Mouse (Mus musculus): ENCODE data around the gene Casq2. TPM values are rescaled to one million over a fixed set of nuclear protein-coding genes. Genes with fewer than 3 reads are reported as not detected.

Casq2 gene
- total RNA-seq, 2 experiments from 2014 or later, result 0.79 to 0.81 TPM

- TF ChIP-seq CTCF (conservative IDR thresholded peaks at IDR 0.05), result no peak
- Histone ChIP-seq H3K27ac (no peak overlapping the region), H3K4me3 (no peak overlapping the region)
- no peak for DNase-seq (ENCODE audit: low spot score in 2 of 2)
Observed at GRCm38 (mm10) chr3:102094841-102095240, 8.6 kb downstream of the Casq2 start.

DNA sequence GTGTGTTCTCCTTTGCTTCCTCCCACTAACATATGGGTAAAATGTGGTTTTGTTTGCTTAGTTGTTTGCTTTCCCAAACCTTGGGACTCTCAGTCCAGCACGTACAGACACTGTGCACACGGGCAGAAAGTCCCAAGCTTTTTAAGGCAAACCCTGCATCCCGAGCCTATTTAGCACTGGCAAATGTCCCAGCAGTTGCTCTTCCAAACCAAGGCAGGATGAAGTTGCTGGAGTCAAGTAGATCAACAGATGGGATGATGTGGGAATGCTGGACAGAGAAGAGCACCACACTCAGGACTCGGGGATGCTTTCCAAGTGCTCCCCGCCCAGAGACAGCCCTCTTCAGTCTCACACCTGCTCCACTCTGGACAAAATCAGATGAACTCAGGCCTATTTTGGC lies 9.2 kb downstream of the Casq2 start:
- DNase-seq (ENCODE audit: low spot score in 2 of 2), result no peak
- no peak overlapping the region for H3K4me3 ChIP-seq
- no peak for TF ChIP-seq CTCF (conservative IDR thresholded peaks at IDR 0.05)
- H3K27ac ChIP-seq, result no peak overlapping the region

DNA sequence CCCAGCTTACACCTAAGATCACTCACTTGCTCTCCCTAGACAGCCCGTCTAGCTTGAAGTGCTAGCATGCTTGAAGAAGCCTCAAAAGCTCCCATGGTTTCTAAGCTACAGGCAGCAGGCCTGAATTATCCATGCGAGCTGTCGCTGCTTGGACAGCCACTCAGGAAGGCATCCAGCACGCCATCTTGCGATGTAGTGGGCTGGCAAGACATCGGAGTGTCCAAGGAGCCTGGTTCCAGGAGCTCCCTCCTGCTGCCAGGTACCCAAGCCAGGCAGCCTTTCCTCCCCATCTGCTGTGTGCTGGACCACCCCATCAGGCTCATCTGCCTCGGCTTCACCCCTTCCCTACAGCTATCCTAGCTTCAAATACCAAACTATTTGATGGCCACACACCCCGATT lies 10.2 kb downstream of the Casq2 start:
- Histone ChIP-seq H3K4me3 (no peak overlapping the region), H3K27ac (no peak overlapping the region)
- no peak for TF ChIP-seq CTCF (conservative IDR thresholded peaks at IDR 0.05)
- no peak for DNase-seq (ENCODE audit: low spot score in 2 of 2)

DNA sequence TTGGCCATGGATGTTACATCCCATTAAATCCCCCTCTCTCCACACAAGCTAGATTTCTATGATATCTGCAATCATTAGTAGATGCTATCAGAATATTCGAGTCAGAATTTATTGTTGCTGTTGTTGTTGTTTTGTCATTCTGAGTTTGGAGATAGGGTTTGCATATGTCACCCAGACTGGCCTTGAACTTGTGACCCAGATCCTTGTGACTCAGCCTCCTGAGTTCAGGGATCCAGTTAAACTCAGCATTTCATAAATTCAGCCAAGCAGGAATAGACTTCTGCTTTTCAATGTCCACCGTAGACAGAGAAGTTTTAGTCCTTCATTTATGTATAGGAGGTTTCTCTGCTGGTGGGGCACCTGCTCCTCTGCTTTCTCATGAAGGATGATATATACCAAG lies 10.8 kb downstream of the Casq2 start:
- no peak for DNase-seq (ENCODE audit: low spot score in 2 of 2)
- H3K27ac ChIP-seq, result no peak overlapping the region
- no peak overlapping the region for H3K4me3 ChIP-seq
- TF ChIP-seq CTCF (conservative IDR thresholded peaks at IDR 0.05), result no peak

DNA sequence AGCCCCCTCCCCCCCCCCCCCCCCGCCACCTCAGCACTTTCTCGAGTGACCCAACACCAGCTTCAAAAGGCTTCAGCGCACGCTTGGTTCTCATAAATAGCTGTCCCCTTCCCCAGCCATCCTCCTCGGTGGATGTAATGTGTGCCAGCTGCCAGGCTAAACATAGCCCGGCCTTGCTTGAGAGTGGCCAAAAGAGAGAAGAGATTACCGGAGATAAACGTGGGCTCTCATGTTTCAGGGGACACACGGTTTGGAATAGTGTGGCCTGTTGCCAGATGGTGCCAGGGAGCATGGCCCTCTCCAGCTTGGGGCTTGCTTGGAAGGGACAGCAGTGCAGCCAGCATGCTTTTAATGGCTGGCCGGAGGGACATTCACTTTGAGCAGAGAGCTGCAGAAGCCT lies 13.0 kb downstream of the Casq2 start:
- no peak for TF ChIP-seq CTCF (conservative IDR thresholded peaks at IDR 0.05)
- Histone ChIP-seq H3K4me3 (no peak overlapping the region), H3K27ac (no peak overlapping the region)
- no peak for DNase-seq (ENCODE audit: low spot score in 2 of 2)

DNA sequence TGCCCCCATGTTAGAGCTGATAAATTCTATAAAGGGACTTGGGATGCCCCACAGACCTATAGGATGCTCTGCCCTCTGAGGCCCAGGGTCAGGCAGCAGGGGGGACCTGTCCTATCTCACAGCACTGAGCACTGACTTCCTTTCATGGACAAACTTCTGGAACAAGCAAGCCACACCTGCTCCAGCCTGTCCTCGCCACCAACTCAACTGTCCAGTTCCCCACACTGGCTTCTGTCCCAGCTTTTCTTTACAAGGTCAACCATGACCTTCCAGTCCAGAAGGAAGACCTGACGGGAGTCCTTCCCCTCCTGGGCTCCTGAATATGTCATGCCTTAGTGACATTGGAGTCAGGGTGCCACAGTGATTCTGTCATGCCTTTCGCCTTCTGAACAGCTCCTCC lies 13.6 kb downstream of the Casq2 start:
- no peak for TF ChIP-seq CTCF (conservative IDR thresholded peaks at IDR 0.05)

GRCm38 (mm10) chr3:102101445-102101844 lies 15.2 kb downstream of the Casq2 start:
- H3K4me3 ChIP-seq, result no peak overlapping the region
- TF ChIP-seq CTCF (conservative IDR thresholded peaks at IDR 0.05), result no peak
- DNase-seq (ENCODE audit: low spot score in 2 of 2), result no peak
- H3K27ac ChIP-seq, result no peak overlapping the region

More for the DNA sequence above, 13.6 kb downstream of the Casq2 start:
- no peak overlapping the region for H3K27ac ChIP-seq
- no peak overlapping the region for H3K4me3 ChIP-seq
- no peak for DNase-seq (ENCODE audit: low spot score in 2 of 2)

DNA sequence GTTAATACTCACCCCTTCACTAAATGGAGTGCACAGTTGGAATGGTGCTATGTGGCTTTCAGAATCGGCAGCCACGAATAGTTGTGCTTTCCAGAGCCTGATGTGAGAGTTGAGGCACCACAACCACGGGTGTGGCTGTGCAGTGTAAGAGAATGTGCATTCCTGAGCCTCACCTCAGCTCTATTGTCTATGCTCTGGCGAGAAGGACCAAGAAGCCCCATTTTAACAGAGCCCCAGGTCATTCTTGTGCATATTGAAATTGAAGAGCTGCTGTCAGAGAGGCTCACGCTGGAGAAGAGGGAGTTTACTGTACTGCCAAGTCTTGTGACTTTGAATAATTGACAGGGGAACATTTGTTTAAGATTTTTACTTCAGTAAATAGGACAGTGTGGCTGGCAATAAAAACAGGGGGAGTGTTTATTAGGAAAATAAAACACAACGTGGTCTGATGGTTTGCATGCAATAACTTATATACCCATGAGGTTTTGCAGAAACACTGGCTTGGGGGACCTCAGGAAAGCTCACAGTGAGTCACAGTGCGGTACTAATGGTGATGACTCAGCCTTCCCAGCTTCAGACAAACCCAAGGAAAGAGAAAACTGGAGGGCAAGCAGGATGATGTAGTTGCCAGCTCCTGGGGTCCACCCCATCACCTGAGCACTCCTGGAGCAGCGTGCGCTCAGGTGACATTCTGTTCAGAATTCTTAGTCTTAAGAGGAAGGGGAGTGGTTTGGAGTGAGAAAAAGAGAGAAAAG lies 17.8 kb downstream of the Casq2 start:
- no peak overlapping the region for H3K4me3 ChIP-seq
- no peak for DNase-seq (ENCODE audit: low spot score in 2 of 2)
- H3K27ac ChIP-seq, result no peak overlapping the region
- no peak for TF ChIP-seq CTCF (conservative IDR thresholded peaks at IDR 0.05)

GRCm38 (mm10) chr3:102108201-102108600 lies 22.0 kb downstream of the Casq2 start:
- H3K27ac ChIP-seq, result no peak overlapping the region
- DNase-seq (ENCODE audit: low spot score in 2 of 2), result no peak
- no peak for TF ChIP-seq CTCF (conservative IDR thresholded peaks at IDR 0.05)
- no peak overlapping the region for H3K4me3 ChIP-seq

GRCm38 (mm10) chr3:102111979-102112599 lies 25.9 kb downstream of the Casq2 start:
- no peak overlapping the region for H3K27ac ChIP-seq
- DNase-seq (ENCODE audit: low spot score in 2 of 2), result no peak
- no peak overlapping the region for H3K4me3 ChIP-seq
- TF ChIP-seq CTCF (conservative IDR thresholded peaks at IDR 0.05), result no peak

DNA sequence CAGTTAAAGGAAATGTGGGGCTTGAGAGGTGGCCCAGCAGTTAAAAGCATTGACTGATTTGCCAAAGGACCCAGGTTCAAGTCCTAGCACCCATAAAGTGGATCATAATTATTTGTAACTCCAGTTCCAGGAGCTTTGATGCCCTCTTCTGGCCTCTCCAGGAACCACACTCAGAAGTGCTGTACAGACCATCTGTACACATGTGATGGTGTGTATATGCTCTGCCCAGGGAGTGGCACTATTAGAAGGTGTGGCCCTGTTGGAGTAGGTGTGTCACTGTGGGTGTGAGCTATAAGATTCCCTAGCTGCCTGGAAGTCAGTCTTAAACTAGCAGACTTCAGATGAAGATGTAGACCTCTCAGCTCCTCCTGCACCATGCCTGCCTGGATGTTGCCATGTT lies 34.7 kb downstream of the Casq2 start:
- no peak overlapping the region for H3K27ac ChIP-seq
- no peak overlapping the region for H3K4me3 ChIP-seq
- no peak for DNase-seq (ENCODE audit: low spot score in 2 of 2)
- peak; percentile 38 for TF ChIP-seq CTCF (conservative IDR thresholded peaks at IDR 0.05)

- DNase-seq (ENCODE audit: low spot score in 2 of 2), result no peak
- H3K27ac ChIP-seq, result no peak overlapping the region
- TF ChIP-seq CTCF (conservative IDR thresholded peaks at IDR 0.05), result peak; percentile 64
- no peak overlapping the region for H3K4me3 ChIP-seq
Observed at GRCm38 (mm10) chr3:102122046-102122445, 35.8 kb downstream of the Casq2 start.

GRCm38 (mm10) chr3:102123654-102124053 lies 37.4 kb downstream of the Casq2 start:
- DNase-seq (ENCODE audit: low spot score in 2 of 2), result no peak
- TF ChIP-seq CTCF (conservative IDR thresholded peaks at IDR 0.05), result no peak
- no peak overlapping the region for H3K27ac ChIP-seq
- H3K4me3 ChIP-seq, result no peak overlapping the region

- DNase-seq (ENCODE audit: low spot score in 2 of 2), result no peak
- Histone ChIP-seq H3K4me3 (no peak overlapping the region), H3K27ac (no peak overlapping the region)
- TF ChIP-seq CTCF (conservative IDR thresholded peaks at IDR 0.05), result no peak
Observed at GRCm38 (mm10) chr3:102125546-102125945, 39.3 kb downstream of the Casq2 start.

Data from layer of hippocampus, adult 2 months (tissue).